Mouse (Mus musculus) C2C12 (cell line): Measurements from ENCODE around the gene Plin4. TPM values are rescaled to one million over a fixed set of nuclear protein-coding genes. Genes with fewer than 3 reads are reported as not detected.

ENCODE experiments used
- H3K27me3 ChIP-seq: one replicate; pipeline ENCODE4 v1.6.1; 2011; ENCODE audit not compliant: control insufficient read depth, insufficient read depth, insufficient read length
- H3K36me3 ChIP-seq: one replicate; pipeline ENCODE4 v1.6.1; 2011; ENCODE audit not compliant: control insufficient read depth, insufficient read depth
- H3K4me3 ChIP-seq: one replicate; pipeline ENCODE4 v1.5.1; 2011; ENCODE audit warnings: mild to moderate bottlenecking, control low read depth; ENCODE audit not compliant: poor library complexity, insufficient read depth, severe bottlenecking
- H3K79me2 ChIP-seq: one replicate; pipeline ENCODE4 v1.6.1; 2011; ENCODE audit not compliant: control insufficient read depth, insufficient read depth
- H3K79me3 ChIP-seq: one replicate; pipeline ENCODE4 v1.6.1; 2011; ENCODE audit warnings: low read depth, control low read depth
- H3ac ChIP-seq: one replicate; pipeline ENCODE3; 2011; ENCODE audit warnings: low read depth; ENCODE audit not compliant: control insufficient read depth, insufficient read length
- CEBPB ChIP-seq: IDR thresholded peaks from one replicate; pipeline ENCODE4 v1.6.1; 2011; ENCODE audit warnings: low read depth, mild to moderate bottlenecking, control low read depth, moderate library complexity
- CTCF ChIP-seq: IDR thresholded peaks from one replicate; pipeline ENCODE4 v1.5.1; 2011; ENCODE audit not compliant: control insufficient read depth, insufficient read depth, insufficient read length
- FOSL1 ChIP-seq: IDR thresholded peaks from one replicate; pipeline ENCODE4 v1.8.0; 2011; ENCODE audit warnings: mild to moderate bottlenecking, low read length; ENCODE audit not compliant: poor library complexity, insufficient read depth, severe bottlenecking
- MAX ChIP-seq: IDR thresholded peaks from one replicate; pipeline ENCODE4 v1.6.1; 2011; ENCODE audit warnings: mild to moderate bottlenecking, control low read depth
- MYOD1 ChIP-seq: IDR thresholded peaks from one replicate; pipeline ENCODE4 v1.6.1; 2011; ENCODE audit warnings: low read depth; ENCODE audit not compliant: control insufficient read depth, insufficient read length
- MYOG ChIP-seq: IDR thresholded peaks from one replicate; pipeline ENCODE4 v1.6.1; 2011; ENCODE audit not compliant: control insufficient read depth, insufficient read length; ENCODE audit errors: extremely low read depth
- USF1 ChIP-seq: IDR thresholded peaks from one replicate; pipeline ENCODE4 v1.6.1; 2011; ENCODE audit warnings: low read depth, mild to moderate bottlenecking, control low read depth, moderate library complexity
- polyA plus RNA-seq: library from polyadenylated mRNA; unstranded; fragments of >200 nt; fragmentation: generic; extraction: Trizol; gene quantifications from one replicate; pipeline ENCODE4 v1.2.1, GENCODE M21; 2012; ENCODE audit warnings: missing spikeins

Gene Plin4
- polyA plus RNA-seq, 1 experiment = 3.2 TPM

- TF ChIP-seq MAX (no peak), FOSL1 (no peak), USF1 (no peak), MYOG (no peak), MYOD1 (no peak), CTCF (no peak), CEBPB (no peak)
- Histone ChIP-seq H3K4me3 (no peak overlapping the region), H3ac (no peak overlapping the region), H3K79me2 (no peaks in the 10 kb centered on the region), H3K79me3 (no peaks in the 10 kb centered on the region), H3K27me3 (peaks cover 28% of the 10 kb centered on the region), H3K36me3 (no peaks in the 10 kb centered on the region)
These were observed 6.6 kb upstream of the Plin4 start for GRCm38 (mm10) chr17:56116193-56116592.

GRCm38 (mm10) chr17:56112743-56113142 lies 3.1 kb upstream of the Plin4 start:
- no peak overlapping the region for H3K4me3 ChIP-seq
- H3ac ChIP-seq = no peak overlapping the region
- H3K36me3 ChIP-seq = no peaks in the 10 kb centered on the region
- H3K27me3 ChIP-seq = peaks cover 5% of the 10 kb centered on the region
- H3K79me3 ChIP-seq = no peaks in the 10 kb centered on the region
- TF ChIP-seq CEBPB (no peak), MAX (no peak), MYOD1 (no peak), USF1 (no peak), CTCF (no peak), MYOG (no peak), FOSL1 (no peak)
- no peaks in the 10 kb centered on the region for H3K79me2 ChIP-seq

GRCm38 (mm10) chr17:56111864-56112263 lies 2.3 kb upstream of the Plin4 start:
- Histone ChIP-seq H3K4me3 (no peak overlapping the region), H3ac (no peak overlapping the region), H3K79me2 (no peaks in the 10 kb centered on the region), H3K79me3 (no peaks in the 10 kb centered on the region), H3K27me3 (peaks cover 5% of the 10 kb centered on the region), H3K36me3 (no peaks in the 10 kb centered on the region)
- no peak for TF ChIP-seq MYOG
- peak; percentile 72 for TF ChIP-seq USF1
- peak; percentile 73 for TF ChIP-seq CTCF

- H3ac ChIP-seq = no peak overlapping the region
- no peaks in the 10 kb centered on the region for H3K36me3 ChIP-seq
- H3K27me3 ChIP-seq = no peaks in the 10 kb centered on the region
- TF ChIP-seq CTCF (no peak), FOSL1 (no peak), USF1 (no peak), MYOD1 (no peak), MYOG (no peak), CEBPB (no peak), MAX (no peak)
- no peaks in the 10 kb centered on the region for H3K79me3 ChIP-seq
- no peak overlapping the region for H3K4me3 ChIP-seq
- no peaks in the 10 kb centered on the region for H3K79me2 ChIP-seq
These were observed 1.4 kb upstream of the Plin4 start for GRCm38 (mm10) chr17:56111021-56111420.

GRCm38 (mm10) chr17:56110571-56110970 lies 968 bp upstream of the Plin4 start:
- Histone ChIP-seq H3K79me2 (no peaks in the 10 kb centered on the region), H3K36me3 (no peaks in the 10 kb centered on the region), H3ac (no peak overlapping the region), H3K79me3 (no peaks in the 10 kb centered on the region), H3K4me3 (no peak overlapping the region), H3K27me3 (no peaks in the 10 kb centered on the region)
- TF ChIP-seq CEBPB (no peak), FOSL1 (no peak), MYOG (no peak)

GRCm38 (mm10) chr17:56108334-56109044 lies 1.1 kb downstream of the Plin4 start:
- H3ac ChIP-seq = peak overlapping the region; percentile 32
- TF ChIP-seq USF1 (no peak), CTCF (no peak), CEBPB (peak; percentile 56), MYOG (no peak)
- H3K27me3 ChIP-seq = no peaks in the 10 kb centered on the region

More at GRCm38 (mm10) chr17:56108334-56109044, 1.1 kb downstream of the Plin4 start:
- Histone ChIP-seq H3K79me2 (no peaks in the 10 kb centered on the region), H3K4me3 (no peak overlapping the region), H3K36me3 (no peaks in the 10 kb centered on the region), H3K79me3 (no peaks in the 10 kb centered on the region)
